Mouse (Mus musculus) gastrocnemius, postnatal 14 days (tissue): Measurements from ENCODE around the gene Cdr2l. TPM values are rescaled to one million over a fixed set of nuclear protein-coding genes. Genes with fewer than 3 reads are reported as not detected.
A peak's percentile ranks its signal among the peaks of the same experiment; 100 is the strongest.

Experiments
- DNase-seq: peaks from one replicate; pipeline ENCODE4 v3.0.0; 2021; ENCODE audit warnings: mixed read lengths
- intact Hi-C: fragments of 180-260 bp; cut with DNase I; formaldehyde crosslinking; loops from one replicate; pipeline ENCODE4 v1.15.1; 2025; ENCODE audit warnings: low total_unique reads
- total RNA-seq, 2 experiments: library from RNA; stranded (reverse); gene quantifications; 2 replicates each; pipeline ENCODE4 v1.2.3; 2021

Gene Cdr2l
- total RNA-seq, 2 experiments from 2014 or later = 4.8 to 8.3 TPM

DNA sequence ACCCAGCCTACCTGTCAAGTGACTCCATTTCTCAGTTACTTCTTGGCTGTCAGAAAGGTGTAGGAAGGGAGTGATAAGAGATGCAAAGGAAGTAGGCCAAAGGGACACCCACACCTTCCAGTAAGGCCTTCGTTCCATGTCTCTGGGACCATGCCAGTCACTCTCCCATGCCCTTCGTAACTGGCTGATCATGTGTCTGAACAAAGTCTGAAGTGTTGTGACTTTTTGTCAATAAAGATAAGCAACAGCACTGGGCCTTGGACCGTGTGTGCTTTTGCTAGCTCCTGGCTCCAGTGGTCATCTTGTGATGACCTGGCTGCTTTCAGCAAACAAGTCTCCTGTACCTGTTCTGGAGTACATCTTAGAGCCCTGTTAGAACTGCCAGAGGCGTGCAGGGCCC, 51.1 kb downstream of the Cdr2l start:
- no peak for DNase-seq
- intact Hi-C loops = no loop called here

GRCm38 (mm10) chr11:115433342-115433741, 51.6 kb downstream of the Cdr2l start:
- intact Hi-C loops = no loop called here
- DNase-seq = no peak

DNA sequence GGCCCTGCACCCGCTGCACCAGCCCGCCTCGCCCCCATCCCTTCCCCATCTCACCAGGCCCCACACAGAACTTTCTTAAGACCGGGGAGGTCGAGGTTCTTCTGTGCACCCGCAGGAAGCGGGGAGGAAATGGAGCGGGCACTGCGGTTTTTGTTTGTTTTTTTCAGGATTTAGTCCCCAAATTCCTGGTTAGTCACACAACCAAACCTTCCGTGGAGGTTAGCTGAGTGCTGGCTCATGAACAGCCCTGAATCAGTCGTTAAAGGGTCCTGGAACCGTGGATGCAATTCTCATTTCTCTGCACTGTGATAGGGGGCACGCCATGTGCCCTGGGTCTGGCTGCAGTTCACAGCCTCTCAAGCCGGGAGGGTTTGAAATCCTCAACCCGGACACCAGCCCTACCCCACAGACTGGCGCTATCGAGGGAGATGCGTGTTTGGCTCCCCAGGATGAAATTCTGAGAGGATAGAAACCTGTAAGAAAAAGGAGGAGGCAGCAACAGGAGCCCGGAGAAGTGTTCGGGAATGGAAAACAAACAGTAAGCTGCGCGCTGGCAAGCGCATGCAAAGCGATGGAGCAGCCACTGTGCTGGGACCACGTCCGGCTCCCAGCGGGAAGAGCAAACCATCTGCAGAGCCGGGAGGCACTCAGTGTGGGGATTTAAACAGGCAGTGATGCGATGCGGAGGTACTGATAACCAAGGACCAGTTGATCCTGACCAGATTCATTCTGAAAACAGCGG, 54.1 kb downstream of the Cdr2l start:
- peak; percentile 41 for DNase-seq
- intact Hi-C loops = no loop called here

DNA sequence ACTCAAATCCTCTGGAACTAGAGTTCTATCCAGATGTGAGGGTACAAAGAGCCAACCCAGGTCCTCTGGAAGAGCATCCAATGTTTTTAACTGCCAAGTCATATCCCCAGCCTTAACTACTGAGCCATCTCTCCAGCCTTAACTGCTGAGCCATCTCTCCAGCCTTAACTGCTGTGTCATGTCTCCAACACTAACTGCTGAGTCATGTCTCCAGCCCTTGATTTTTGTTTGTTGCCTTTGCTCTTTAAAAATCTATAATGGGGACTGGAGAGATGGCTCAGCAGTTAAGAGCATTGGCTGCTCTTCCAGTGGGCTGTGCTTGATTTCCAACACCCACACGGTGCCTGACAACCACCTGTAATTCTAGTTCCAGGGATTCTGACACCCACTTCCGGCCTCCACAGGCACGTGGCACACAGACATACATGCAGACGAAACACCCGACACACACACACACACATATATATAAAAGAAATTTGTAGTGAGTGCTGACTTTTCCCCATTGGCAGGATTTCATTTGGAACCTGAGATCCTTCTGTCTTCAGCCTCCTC, 55.9 kb downstream of the Cdr2l start:
- DNase-seq = no peak
- intact Hi-C loops = no loop called here

DNA sequence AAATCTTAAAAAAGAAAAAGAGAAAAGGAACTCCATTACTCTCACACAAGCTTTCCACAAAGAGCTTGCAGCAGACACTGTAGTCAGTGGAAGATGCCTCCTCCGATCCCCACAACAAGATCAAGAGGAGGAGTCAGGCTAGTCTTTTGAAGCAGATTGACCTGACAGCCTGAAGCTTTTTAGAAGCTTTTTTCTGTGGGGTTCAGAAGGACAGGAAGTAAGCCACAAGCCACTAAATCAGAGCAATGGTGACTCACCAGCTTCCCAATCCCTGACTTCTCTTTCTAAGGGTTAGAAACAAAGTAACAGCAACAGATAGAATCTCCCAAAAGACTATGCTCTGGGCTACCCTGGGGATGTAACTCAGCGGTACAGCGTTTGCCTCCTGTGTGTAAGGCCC, 57.6 kb downstream of the Cdr2l start:
- intact Hi-C loops = no loop called here
- no peak for DNase-seq

DNA sequence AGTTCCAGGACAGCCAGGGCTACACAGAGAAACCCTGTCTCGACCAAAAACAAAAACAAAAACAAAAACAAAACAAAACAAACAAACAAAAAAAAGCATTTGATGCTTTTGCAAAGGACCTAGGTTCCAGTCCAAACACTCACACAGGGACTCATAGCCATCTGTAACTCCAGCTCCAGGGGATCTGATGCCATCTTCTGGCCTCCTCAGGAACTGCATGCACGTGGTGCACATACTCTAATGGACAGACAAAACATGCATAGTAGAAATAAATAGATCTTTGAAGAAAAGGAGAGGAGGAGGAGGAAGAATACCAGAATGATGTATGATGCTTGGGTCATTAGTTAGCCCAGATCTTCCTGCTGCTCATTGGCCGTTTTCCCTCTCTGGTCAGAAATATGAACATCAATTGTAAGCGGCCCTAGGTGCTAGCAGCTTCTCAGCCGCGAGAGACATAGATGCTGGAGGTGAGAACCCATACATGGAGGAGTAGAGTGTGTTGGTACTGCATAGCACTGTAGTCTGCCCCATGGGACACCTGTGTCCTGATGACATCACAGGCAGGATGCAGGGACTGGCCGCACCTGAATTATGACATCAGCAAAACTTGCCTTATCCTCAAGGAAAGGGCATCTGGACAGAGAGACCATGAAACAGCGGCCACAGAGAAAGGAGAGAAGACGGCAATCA, 58.3 kb downstream of the Cdr2l start, which contains the start of gene Trim80:
TSS of gene Trim80 (plus strand) at position 640 of the 690 bp plus-strand sequence.
- no peak for DNase-seq
- intact Hi-C loops = no loop called here

DNA sequence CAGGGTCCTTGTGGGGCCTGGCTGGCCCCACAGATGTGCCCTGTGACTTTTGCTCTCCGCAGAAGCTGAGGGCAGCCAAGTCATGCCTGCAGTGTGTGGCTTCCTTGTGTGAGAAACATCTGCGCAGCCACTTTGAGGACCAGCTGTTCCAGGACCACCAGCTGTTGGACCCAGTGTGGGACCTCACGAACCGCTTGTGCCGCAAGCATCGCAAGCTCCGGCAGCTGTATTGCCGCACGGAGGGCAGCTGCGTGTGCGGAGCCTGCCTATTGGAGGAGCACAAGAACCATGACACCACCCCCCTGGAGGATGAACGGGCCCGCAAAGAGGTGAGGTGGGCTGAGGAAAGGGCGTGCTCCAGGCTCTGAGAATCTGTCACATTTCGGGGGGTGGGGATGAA, 59.7 kb downstream of the Cdr2l start:
- DNase-seq = no peak

More for the DNA sequence above, 59.7 kb downstream of the Cdr2l start:
- intact Hi-C loops = no loop called here

Other genes starting within 250 kb of the Cdr2l start
- gene Cd300lf, start 247.9 kb upstream of the Cdr2l start, total RNA-seq = not detected
- gene Slc9a3r1, start 218.6 kb upstream of the Cdr2l start, total RNA-seq = 1 to 10 TPM; 4.9 to 5.9 TPM
- 1 to 10 TPM; 4.5 to 4.9 TPM for gene Tmem104, start 194.4 kb upstream of the Cdr2l start, total RNA-seq
- 10 to 100 TPM; 13.1 to 14.0 TPM for gene Nat9, start 194.1 kb upstream of the Cdr2l start, total RNA-seq
- not detected for gene Grin2c, start 114.7 kb upstream of the Cdr2l start, total RNA-seq
- gene Fdxr, start 104.9 kb upstream of the Cdr2l start, total RNA-seq = 1 to 10 TPM; 5.4 to 6.0 TPM
- gene Fads6, start 84.3 kb upstream of the Cdr2l start, total RNA-seq = 1 to 10 TPM; 1.6 to 1.7 TPM
- not detected for gene Otop2, start 74.8 kb upstream of the Cdr2l start, total RNA-seq
- gene Ush1g, start 59.9 kb upstream of the Cdr2l start, total RNA-seq = under 1 TPM; 0.25 to 0.73 TPM
- not detected for gene Otop3, start 47.2 kb upstream of the Cdr2l start, total RNA-seq
- 1 to 10 TPM; 2.9 to 4.3 TPM for gene Hid1, start 14.2 kb upstream of the Cdr2l start, total RNA-seq
- 100 to 1,000 TPM; 103 to 107 TPM for gene Mrpl58, start 21.8 kb downstream of the Cdr2l start, total RNA-seq
- gene Atp5h, start 38.0 kb downstream of the Cdr2l start, total RNA-seq = 1,000 to 10,000 TPM; 1,042 to 1,140 TPM
- gene Kctd2, start 38.2 kb downstream of the Cdr2l start, total RNA-seq = 10 to 100 TPM; 12.8 to 15.5 TPM
- gene Trim80, start 58.6 kb downstream of the Cdr2l start, total RNA-seq = not detected
- gene Slc16a5, start 80.6 kb downstream of the Cdr2l start, total RNA-seq = not detected
- 1 to 10 TPM; 1.4 TPM for gene Armc7, start 93.8 kb downstream of the Cdr2l start, total RNA-seq
- gene Nt5c, start 109.9 kb downstream of the Cdr2l start, total RNA-seq = 10 to 100 TPM; 11.9 to 15.1 TPM
- 10 to 100 TPM; 84.9 to 97.5 TPM for gene Jpt1, start 132.5 kb downstream of the Cdr2l start, total RNA-seq
- 100 to 1,000 TPM; 121 to 143 TPM for gene Sumo2, start 154.4 kb downstream of the Cdr2l start, total RNA-seq
- 10 to 100 TPM; 14.7 to 18.9 TPM for gene Nup85, start 182.5 kb downstream of the Cdr2l start, total RNA-seq
- 10 to 100 TPM; 63.6 to 65.4 TPM for gene Mrps7, start 222.0 kb downstream of the Cdr2l start, total RNA-seq
- 10 to 100 TPM; 10.9 to 13.2 TPM for gene Gga3, start 222.1 kb downstream of the Cdr2l start, total RNA-seq
- gene Mif4gd, start 231.1 kb downstream of the Cdr2l start, total RNA-seq = 10 to 100 TPM; 35.7 to 42.9 TPM
- gene Slc25a19, start 246.4 kb downstream of the Cdr2l start, total RNA-seq = 10 to 100 TPM; 40.9 to 45.2 TPM